Mouse (Mus musculus): ENCODE data around the gene Cbx3. TPM values are rescaled to one million over a fixed set of nuclear protein-coding genes. Genes with fewer than 3 reads are reported as not detected.

Gene Cbx3
- polyA plus RNA-seq, 1 experiment from 2014 or later, result 199 TPM

DNA sequence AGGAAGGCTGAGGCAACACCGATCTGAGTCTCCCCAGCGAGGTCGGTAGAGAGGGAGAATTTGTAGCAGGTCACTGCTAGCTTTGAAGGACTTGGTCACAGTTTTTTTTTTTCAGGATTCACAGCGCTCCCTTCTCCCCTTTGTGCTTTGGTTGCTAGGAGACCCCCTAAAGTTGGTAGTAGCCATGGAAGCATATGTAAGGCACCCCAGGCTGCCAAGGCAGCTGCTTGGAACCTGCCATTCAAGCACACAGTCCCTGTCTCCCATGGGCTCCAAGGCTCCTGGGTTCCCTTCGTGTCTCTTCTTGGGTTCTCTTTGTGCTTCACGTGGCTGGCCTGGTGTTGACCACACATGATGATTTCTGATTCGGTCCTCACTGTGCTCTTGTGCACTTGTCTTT, 59.3 kb downstream of the Cbx3 start:
- Histone ChIP-seq H3K4me3 (replicated peaks) (no peak overlapping the region), H3K9me3 (replicated peaks) (no peaks in the 10 kb centered on the region), H3K4me2 (no peak overlapping the region), H3K4me1 (replicated peaks) (peaks cover 8% of the 10 kb centered on the region), H3K27me3 (peaks cover 6% of the 10 kb centered on the region), H3K27ac (replicated peaks) (no peak overlapping the region), H3K9ac (no peak overlapping the region), H3K36me3 (replicated peaks) (no peaks in the 10 kb centered on the region)
- 62% methylated on average over 7 of the region's 7 CpGs for whole genome bisulfite sequencing (ENCODE audit: insufficient replicate concordance)
- no peak for ATAC-seq (ENCODE audit: insufficient read depth)

Other genes with a start within 250 kb of the Cbx3 start
- gene Nfe2l3, start 37.7 kb upstream of the Cbx3 start, polyA plus RNA-seq (2015; fragmentation: Nextera tagmentation; extraction: Ambion mirVana), result 0.17 and 0.20 TPM in 2 replicates
- 752 and 787 TPM in 2 replicates for gene Hnrnpa2b1, start 466 bp upstream of the Cbx3 start, polyA plus RNA-seq (2015; fragmentation: Nextera tagmentation; extraction: Ambion mirVana)
- 7.7 and 8.0 TPM in 2 replicates for gene Snx10, start 53.5 kb downstream of the Cbx3 start, polyA plus RNA-seq (2015; fragmentation: Nextera tagmentation; extraction: Ambion mirVana)